Mouse (Mus musculus): ENCODE measurements around the gene Entpd2.
A peak's percentile ranks its signal among the peaks of the same experiment; 100 is the strongest.
"Not testable (repeated sequence)": the region's sequence is repeated elsewhere in the genome, so short reads cannot be mapped to it uniquely, and the experiment has no call there.

Gene Entpd2

DNA sequence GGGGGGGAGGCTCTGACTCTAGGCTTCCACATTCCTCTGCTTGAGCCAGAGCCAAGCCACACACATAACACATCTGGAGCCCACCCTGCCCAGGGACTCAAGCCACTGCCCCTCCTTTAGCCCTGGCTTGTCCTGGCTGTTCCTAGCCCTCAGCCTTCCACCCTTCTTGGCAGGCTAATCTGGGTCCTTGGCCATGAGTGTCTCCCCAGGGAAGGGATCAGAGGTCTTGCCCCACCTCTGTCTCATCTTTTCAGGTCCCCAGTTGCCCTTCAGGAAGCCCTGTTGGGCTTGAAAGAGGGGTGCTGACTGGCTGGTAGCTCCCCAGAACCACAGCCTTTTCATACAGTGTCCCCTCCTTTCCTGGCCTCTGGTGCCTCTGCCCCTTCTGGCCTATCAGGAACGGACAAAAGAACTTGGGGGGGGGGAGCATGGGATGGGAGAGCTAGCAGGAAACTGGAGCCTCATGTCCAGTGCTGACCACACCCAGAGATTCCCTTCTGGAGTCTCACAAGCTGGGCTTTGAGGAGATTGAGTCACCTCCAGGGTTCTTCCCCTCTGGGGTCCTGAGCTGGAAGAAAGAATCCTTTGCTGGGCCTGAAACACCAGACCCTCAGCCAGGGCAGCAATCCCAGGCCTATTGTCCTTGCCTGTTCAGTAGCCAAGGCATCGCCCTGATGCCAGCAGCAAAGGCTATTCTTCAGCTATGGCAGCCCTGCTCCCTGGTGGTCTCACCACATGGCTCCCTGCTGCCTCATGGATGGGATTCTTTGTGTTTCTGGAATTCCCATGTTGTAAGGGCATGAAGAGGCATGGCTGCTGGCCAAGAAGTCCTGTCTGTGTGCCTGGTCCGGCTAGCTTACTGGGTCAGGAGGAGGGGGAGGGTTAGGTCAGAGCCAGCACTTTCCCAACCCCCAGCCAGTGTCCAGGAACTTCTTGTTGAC is 1.1 kb upstream of the Entpd2 start:
- no peak for DNase-seq (ENCODE audit: low spot score)

- no peak for DNase-seq (ENCODE audit: low spot score)
Observed at GRCm38 (mm10) chr2:25396597-25396983, 916 bp downstream of the Entpd2 start.

- no peak for DNase-seq (ENCODE audit: low spot score)
Observed at GRCm38 (mm10) chr2:25397010-25397409, 1.3 kb downstream of the Entpd2 start.

DNA sequence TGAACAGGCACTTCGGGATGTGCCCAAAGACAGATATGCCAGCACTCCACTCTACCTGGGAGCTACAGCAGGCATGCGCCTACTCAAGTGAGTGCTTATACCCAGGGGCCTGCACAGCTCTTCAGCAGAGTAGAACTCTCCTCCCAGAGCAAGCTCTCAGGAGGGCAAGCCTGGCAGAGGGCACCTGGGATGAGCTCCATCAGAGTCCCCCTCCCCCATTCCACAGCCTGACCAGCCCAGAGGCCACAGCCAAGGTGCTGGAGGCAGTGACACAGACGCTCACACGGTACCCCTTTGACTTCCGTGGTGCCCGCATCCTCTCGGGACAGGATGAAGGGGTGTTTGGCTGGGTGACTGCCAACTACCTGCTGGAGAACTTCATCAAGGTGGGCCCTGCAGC is 2.4 kb downstream of the Entpd2 start:
- DNase-seq (ENCODE audit: low spot score) = no peak

- no peak for DNase-seq (ENCODE audit: low spot score)
Observed at GRCm38 (mm10) chr2:25399051-25399450, 3.4 kb downstream of the Entpd2 start, which contains the start of gene Npdc1. Gene Npdc1 (plus strand): TSS chr2:25399351.

- no peak for DNase-seq (ENCODE audit: low spot score)
Observed at GRCm38 (mm10) chr2:25400291-25400690, 4.6 kb downstream of the Entpd2 start.

- no peak for DNase-seq (ENCODE audit: low spot score)
Observed at GRCm38 (mm10) chr2:25400764-25401163, 5.1 kb downstream of the Entpd2 start.

DNA sequence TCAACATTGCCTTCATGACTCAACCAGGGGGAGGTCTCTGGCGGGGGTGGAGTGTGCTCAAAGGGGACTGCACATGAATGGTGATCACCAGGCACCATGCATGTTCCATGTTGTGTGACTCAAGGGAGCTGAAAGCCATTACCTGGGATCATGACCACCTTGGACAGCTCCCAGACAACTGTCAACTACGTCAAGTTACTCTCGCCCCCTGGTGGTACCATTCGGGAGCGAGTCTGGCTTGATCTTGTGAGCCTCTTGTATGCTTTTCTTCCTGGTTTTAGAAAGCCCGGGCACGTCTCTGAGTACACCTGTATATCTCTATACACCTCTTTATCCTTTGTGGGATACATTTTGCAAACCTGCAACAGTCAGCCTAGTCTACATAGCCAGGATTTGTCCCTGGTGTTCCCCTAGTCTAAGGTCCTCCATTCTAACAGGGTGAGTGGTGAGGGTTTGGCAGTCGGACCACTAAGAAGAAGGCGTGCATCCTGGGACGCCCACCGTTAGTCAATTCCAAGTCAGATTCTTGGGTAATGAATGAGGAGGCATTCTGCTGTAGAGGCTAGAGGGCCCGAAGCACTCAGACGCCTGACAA is 6.8 kb downstream of the Entpd2 start:
- DNase-seq (ENCODE audit: low spot score) = peak; percentile 44

DNA sequence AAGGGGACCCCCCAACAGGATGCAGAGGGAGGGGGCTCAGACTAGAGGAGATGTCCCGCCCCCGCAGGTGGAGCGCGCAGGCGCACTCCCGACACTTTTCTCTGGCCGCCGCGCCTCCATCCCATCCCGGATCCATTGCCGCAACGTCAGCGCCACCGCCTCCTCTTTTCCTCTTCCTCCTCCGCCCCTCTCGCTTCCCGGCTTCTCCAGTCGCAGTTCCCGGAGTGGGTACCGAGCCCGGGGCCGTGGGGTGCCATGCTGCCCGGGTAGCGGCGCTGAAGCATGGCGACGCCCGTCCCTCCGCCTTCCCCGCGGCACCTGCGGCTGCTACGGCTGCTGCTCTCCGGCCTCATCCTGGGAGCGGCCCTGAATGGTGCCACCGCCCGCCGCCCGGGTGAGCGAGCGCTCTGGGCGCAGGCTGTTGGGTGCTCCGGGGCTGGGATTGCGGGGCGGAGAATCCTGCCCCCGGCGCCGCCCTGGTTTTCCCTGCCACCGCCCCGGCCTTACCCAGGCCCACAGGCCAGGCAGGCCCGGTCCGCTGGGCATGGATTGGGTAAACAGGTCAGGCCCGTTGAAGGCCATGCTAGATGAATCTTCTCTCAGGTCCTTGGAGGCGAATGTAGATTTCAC is 7.4 kb downstream of the Entpd2 start:
- peak; percentile 25 for DNase-seq (ENCODE audit: low spot score)

- DNase-seq (ENCODE audit: low spot score) = no peak
Observed at GRCm38 (mm10) chr2:25403994-25404393, 8.3 kb downstream of the Entpd2 start.

GRCm38 (mm10) chr2:25408908-25409307 is 13.2 kb downstream of the Entpd2 start:
- no peak for DNase-seq (ENCODE audit: low spot score)

GRCm38 (mm10) chr2:25413436-25413835 is 17.8 kb downstream of the Entpd2 start:
- DNase-seq (ENCODE audit: low spot score) = not testable (repeated sequence)

DNA sequence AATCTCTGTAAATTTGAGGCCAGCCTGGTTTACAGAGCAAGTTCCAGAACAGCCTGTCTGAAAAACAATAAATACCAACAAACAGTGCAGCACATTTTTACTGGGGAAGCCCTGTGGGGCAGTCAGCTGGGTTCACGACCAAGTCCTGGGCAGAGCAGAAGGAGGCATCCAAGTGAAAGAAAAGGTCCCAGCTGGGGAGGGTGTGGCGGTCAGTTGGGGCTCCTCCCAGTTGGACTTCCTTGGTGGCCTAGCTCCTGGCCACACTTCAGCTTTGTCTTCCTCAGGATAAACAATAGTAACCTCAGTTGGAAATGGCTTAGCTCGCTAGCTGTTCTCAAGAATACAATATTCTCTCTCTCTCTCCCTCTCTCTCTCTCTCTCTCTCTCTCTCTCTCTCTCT is 21.8 kb downstream of the Entpd2 start:
- no peak for DNase-seq (ENCODE audit: low spot score)

DNA sequence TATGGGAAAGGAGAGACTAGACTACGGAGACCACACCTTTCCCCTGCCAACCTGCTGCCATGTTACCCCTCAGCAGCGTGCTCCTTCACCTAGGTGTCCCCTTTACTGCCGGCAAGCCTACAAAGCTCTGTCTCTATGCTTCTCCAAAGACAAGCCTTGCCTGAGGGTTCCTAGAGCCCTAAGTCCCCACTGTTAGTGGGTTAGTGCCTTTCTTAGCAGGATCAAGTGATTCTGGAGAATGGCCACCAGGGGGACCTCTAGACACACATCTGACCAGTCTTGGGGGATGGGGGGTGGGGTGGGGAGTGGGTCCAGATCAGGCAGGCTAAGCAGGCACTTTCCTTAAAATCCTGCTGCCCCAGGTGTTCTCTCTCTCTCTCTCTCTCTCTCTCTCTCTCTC is 26.2 kb downstream of the Entpd2 start:
- no peak for DNase-seq (ENCODE audit: low spot score)

DNA sequence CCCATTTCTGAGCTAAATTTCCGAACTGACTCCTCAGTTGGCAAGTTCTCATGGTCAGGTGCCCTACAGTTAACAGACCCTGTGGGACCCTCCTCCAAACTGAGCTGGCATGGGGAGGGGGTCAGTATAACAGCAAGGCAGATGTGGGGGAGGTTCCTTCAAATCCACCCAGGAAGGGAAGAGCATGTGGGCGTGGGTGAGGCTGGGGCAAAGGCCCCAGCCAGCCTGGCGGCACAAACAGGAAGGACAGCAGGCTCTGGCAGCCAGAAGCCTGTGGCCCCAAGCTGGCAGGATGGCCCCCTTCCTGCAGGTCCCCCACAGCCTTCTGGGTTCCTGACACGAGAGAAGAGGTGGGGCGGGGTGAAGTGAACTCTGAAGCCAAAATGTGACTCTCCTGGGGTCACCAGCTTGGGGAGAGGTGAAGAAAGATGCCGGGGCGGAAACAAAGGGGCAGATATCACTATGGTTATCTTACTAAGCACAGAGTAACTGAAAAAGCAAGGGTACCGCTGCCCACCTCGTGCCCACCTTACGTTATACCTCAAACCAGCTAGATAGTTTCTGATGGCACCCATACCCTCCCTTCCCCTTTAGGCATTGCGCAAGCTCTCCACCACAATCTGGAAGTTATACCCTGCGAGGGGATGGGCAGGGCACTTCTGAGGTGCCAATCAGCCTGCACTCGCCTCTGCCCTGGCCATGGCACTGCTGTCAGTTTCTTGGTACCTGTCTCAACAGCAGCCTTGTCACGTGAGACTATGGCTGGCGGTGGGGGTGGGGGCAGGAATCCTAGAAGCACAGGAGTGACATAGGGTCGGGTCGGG is 27.1 kb downstream of the Entpd2 start, which contains the start of gene Fut7:
Gene Fut7, plus strand, starts transcription at position 681 of the 824 bp plus-strand sequence.
- no peak for DNase-seq (ENCODE audit: low spot score)

DNA sequence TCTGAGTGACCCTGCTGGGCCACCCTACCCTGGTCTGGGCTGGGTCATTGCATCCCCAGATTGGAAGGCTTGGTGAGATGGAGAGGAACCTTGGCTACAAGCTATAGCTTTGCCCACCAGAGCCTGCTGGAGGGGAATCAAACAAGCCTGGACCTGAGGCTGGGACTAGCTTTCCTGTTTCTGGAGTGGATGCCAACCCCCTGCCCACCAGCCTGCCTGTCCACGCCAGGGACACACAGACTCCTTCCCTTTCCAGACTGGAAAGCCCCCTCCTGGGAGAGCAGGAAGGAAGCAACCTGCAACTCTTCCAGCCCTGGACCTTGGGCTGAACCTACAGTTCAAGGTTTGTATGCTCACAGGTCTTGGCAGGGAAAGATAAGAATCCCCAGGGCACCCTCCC is 28.0 kb downstream of the Entpd2 start:
- DNase-seq (ENCODE audit: low spot score) = no peak

- no peak for DNase-seq (ENCODE audit: low spot score)
Observed at GRCm38 (mm10) chr2:25425481-25425880, 29.8 kb downstream of the Entpd2 start.

- no peak for DNase-seq (ENCODE audit: low spot score)
Observed at GRCm38 (mm10) chr2:25426721-25427191, 31.1 kb downstream of the Entpd2 start.

DNA sequence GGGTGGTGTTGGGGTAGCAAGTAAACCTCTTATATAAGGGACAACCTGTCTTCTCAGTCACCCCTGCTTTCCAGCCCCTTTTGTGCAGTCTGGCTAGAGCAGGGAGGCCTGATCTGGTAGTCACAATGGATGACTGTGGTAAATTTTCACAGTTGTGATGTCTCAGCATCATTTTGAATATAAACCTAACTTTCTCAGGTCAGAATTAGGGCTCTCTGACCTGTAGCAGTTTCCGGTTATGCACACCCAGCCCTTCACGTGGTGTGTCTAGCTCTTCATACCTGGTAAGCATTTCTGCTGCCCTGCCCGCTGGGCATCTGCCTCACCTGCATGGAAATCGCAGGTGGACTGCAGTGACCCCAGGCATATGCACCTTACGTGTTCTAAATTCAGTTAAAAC is 31.6 kb downstream of the Entpd2 start:
- no peak for DNase-seq (ENCODE audit: low spot score)

GRCm38 (mm10) chr2:25428442-25429236 is 33.0 kb downstream of the Entpd2 start, which contains the start of gene Abca2:
Gene Abca2 (plus strand): TSS chr2:25428703.
- DNase-seq (ENCODE audit: low spot score) = peak; percentile 68

Measured in urinary bladder, postnatal 10 days (tissue).